Mouse (Mus musculus) heart, postnatal 0 days (tissue): Measurements from ENCODE around the gene 6430628N08Rik.

ENCODE experiments used
- CTCF ChIP-seq: IDR thresholded peaks from 2 replicates; pipeline ENCODE4 v1.5.1; 2016; ENCODE audit warnings: antibody characterized with exemption, control low read depth, low read depth
- EP300 ChIP-seq: IDR thresholded peaks from 2 replicates; pipeline ENCODE4 v1.6.1; 2016; ENCODE audit warnings: antibody characterized with exemption, low read depth

DNA sequence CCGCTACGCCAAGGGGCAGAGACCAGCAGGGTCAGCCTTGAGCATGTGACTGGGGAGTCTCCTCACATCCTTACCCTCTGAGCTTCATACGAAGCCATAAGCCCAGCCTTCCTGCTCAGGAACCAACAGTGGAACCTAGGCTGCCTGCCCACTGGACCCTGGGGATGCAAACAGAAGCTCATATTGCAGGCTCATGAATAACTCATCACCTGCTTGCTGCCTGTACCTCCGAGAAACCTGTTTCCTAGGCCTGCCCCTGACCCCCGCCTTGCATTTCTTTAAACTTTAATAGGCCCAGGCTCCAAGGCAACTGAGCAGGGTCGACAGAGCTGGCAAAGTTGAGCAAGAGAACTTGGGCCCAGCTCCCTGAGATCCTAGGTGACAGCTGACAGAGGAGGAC lies 6.4 kb upstream of the 6430628N08Rik start, which contains the start of gene Kncn:
- TF ChIP-seq CTCF (no peak), EP300 (no peak)
